Mouse (Mus musculus): ENCODE measurements around the gene 1700020D05Rik. TPM values are rescaled to one million over a fixed set of nuclear protein-coding genes. Genes with fewer than 3 reads are reported as not detected.

The 1700020D05Rik gene
- polyA plus RNA-seq, 1 experiment from 2014 or later, result not detected

GRCm38 (mm10) chr19:5463212-5463611 lies 40.4 kb downstream of the 1700020D05Rik start:
- peaks cover 11% of the 10 kb centered on the region for H3K27me3 ChIP-seq (ENCODE audit: low read depth, poor library complexity, severe bottlenecking)
- 89% methylated on average over 9 of the region's 9 CpGs for WGBS
- no peak overlapping the region for H3K27ac ChIP-seq
- peak overlapping the region; percentile 35; the same call in 1 of the 2 replicates for H3K4me3 ChIP-seq
- peaks cover 68% of the 10 kb centered on the region for H3K36me3 ChIP-seq
- no peak for DNase-seq (ENCODE audit: low spot score)
- no peaks in the 10 kb centered on the region for H3K9me3 ChIP-seq (replicated peaks)
- peaks cover 25% of the 10 kb centered on the region for H3K4me1 ChIP-seq

GRCm38 (mm10) chr19:5461411-5461810 lies 42.2 kb downstream of the 1700020D05Rik start:
- DNase-seq (ENCODE audit: low spot score), result no peak
- no peaks in the 10 kb centered on the region for H3K9me3 ChIP-seq (replicated peaks)
- H3K4me1 ChIP-seq, result peaks cover 43% of the 10 kb centered on the region
- 91% methylated on average over 6 of the region's 6 CpGs for WGBS
- peak overlapping the region; percentile 85 for H3K4me3 ChIP-seq
- H3K27me3 ChIP-seq (ENCODE audit: low read depth, poor library complexity, severe bottlenecking), result peaks cover 11% of the 10 kb centered on the region
- peaks cover 50% of the 10 kb centered on the region for H3K36me3 ChIP-seq
- no peak overlapping the region for H3K27ac ChIP-seq

- peak; percentile 97 for DNase-seq (ENCODE audit: low spot score)
- under 1% methylated on average over 32 of the region's 32 CpGs for WGBS
- H3K27ac ChIP-seq, result peak within 1 kb of the TSS; percentile 89
- H3K9me3 ChIP-seq (replicated peaks), result no peaks in the 10 kb centered on the region
- peaks cover 44% of the 10 kb centered on the region for H3K36me3 ChIP-seq
- peak within 1 kb of the TSS; percentile 85 for H3K4me3 ChIP-seq
- peaks cover 53% of the 10 kb centered on the region for H3K4me1 ChIP-seq
- H3K27me3 ChIP-seq (ENCODE audit: low read depth, poor library complexity, severe bottlenecking), result peaks cover 11% of the 10 kb centered on the region
These were observed 43.1 kb downstream of the 1700020D05Rik start, which contains the start of gene Fibp for GRCm38 (mm10) chr19:5460465-5460911. Gene Fibp (plus strand): TSS chr19:5460615.

- Histone ChIP-seq H3K9me3 (replicated peaks) (no peaks in the 10 kb centered on the region), H3K27me3 (ENCODE audit: low read depth, poor library complexity, severe bottlenecking) (peaks cover 11% of the 10 kb centered on the region), H3K36me3 (peaks cover 44% of the 10 kb centered on the region), H3K4me3 (peak overlapping the region; percentile 85), H3K27ac (peak overlapping the region; percentile 89), H3K4me1 (peaks cover 58% of the 10 kb centered on the region)
- whole genome bisulfite sequencing, result 27% methylated on average over 3 of the region's 3 CpGs
- no peak for DNase-seq (ENCODE audit: low spot score)
These were observed 43.7 kb downstream of the 1700020D05Rik start for GRCm38 (mm10) chr19:5459896-5460295.

GRCm38 (mm10) chr19:5459019-5459418 lies 44.6 kb downstream of the 1700020D05Rik start:
- peaks cover 11% of the 10 kb centered on the region for H3K27me3 ChIP-seq (ENCODE audit: low read depth, poor library complexity, severe bottlenecking)
- 72% methylated on average over 7 of the region's 7 CpGs for WGBS
- DNase-seq (ENCODE audit: low spot score), result no peak
- H3K4me1 ChIP-seq, result peaks cover 56% of the 10 kb centered on the region
- peaks cover 44% of the 10 kb centered on the region for H3K36me3 ChIP-seq
- no peak overlapping the region for H3K4me3 ChIP-seq
- H3K27ac ChIP-seq, result no peak overlapping the region
- no peaks in the 10 kb centered on the region for H3K9me3 ChIP-seq (replicated peaks)

GRCm38 (mm10) chr19:5457746-5458442 lies 45.7 kb downstream of the 1700020D05Rik start, which contains the start of gene Ccdc85b:
Gene Ccdc85b (minus strand): TSS chr19:5457894.
- H3K27ac ChIP-seq, result peak within 1 kb of the TSS; percentile 95
- no peaks in the 10 kb centered on the region for H3K9me3 ChIP-seq (replicated peaks)
- WGBS, result 18% methylated on average over 14 of the region's 14 CpGs
- peak within 1 kb of the TSS; percentile 79 for H3K4me3 ChIP-seq
- peaks cover 42% of the 10 kb centered on the region for H3K36me3 ChIP-seq
- H3K27me3 ChIP-seq (ENCODE audit: low read depth, poor library complexity, severe bottlenecking), result peaks cover 11% of the 10 kb centered on the region
- DNase-seq (ENCODE audit: low spot score), result no peak
- H3K4me1 ChIP-seq, result peaks cover 52% of the 10 kb centered on the region

- Histone ChIP-seq H3K36me3 (peaks cover 37% of the 10 kb centered on the region), H3K27ac (peak overlapping the region; percentile 95), H3K9me3 (replicated peaks) (no peaks in the 10 kb centered on the region), H3K27me3 (ENCODE audit: low read depth, poor library complexity, severe bottlenecking) (peaks cover 11% of the 10 kb centered on the region), H3K4me3 (peak overlapping the region; percentile 79), H3K4me1 (peaks cover 52% of the 10 kb centered on the region)
- under 1% methylated on average over 70 of the region's 70 CpGs for WGBS
- peak; percentile 95 for DNase-seq (ENCODE audit: low spot score)
These were observed 46.5 kb downstream of the 1700020D05Rik start for GRCm38 (mm10) chr19:5456922-5457745.

GRCm38 (mm10) chr19:5456241-5456921 lies 47.2 kb downstream of the 1700020D05Rik start:
- DNase-seq (ENCODE audit: low spot score), result peak; percentile 42
- Histone ChIP-seq H3K27ac (peak overlapping the region; percentile 95), H3K36me3 (peaks cover 34% of the 10 kb centered on the region), H3K4me1 (peaks cover 47% of the 10 kb centered on the region), H3K9me3 (replicated peaks) (no peaks in the 10 kb centered on the region), H3K27me3 (ENCODE audit: low read depth, poor library complexity, severe bottlenecking) (peaks cover 16% of the 10 kb centered on the region), H3K4me3 (peak overlapping the region; percentile 79)
- 6% methylated on average over 26 of the region's 26 CpGs for WGBS

- H3K4me3 ChIP-seq, result peak overlapping the region; percentile 79
- DNase-seq (ENCODE audit: low spot score), result no peak
- no peaks in the 10 kb centered on the region for H3K9me3 ChIP-seq (replicated peaks)
- peaks cover 24% of the 10 kb centered on the region for H3K27me3 ChIP-seq (ENCODE audit: low read depth, poor library complexity, severe bottlenecking)
- 69% methylated on average over 8 of the region's 8 CpGs for WGBS
- peaks cover 35% of the 10 kb centered on the region for H3K36me3 ChIP-seq
- peaks cover 40% of the 10 kb centered on the region for H3K4me1 ChIP-seq
- H3K27ac ChIP-seq, result peak overlapping the region; percentile 95
These were observed 48.0 kb downstream of the 1700020D05Rik start for GRCm38 (mm10) chr19:5455568-5455967.

- Histone ChIP-seq H3K27me3 (ENCODE audit: low read depth, poor library complexity, severe bottlenecking) (peaks cover 29% of the 10 kb centered on the region), H3K4me1 (peaks cover 39% of the 10 kb centered on the region), H3K9me3 (replicated peaks) (no peaks in the 10 kb centered on the region), H3K27ac (no peak overlapping the region), H3K36me3 (peaks cover 35% of the 10 kb centered on the region), H3K4me3 (peak overlapping the region; percentile 79; the same call in 1 of the 2 replicates)
- no peak for DNase-seq (ENCODE audit: low spot score)
- WGBS, result 82% methylated on average over 12 of the region's 12 CpGs
These were observed 48.5 kb downstream of the 1700020D05Rik start for GRCm38 (mm10) chr19:5455037-5455436.
